Comparison of ENCODE assay signal across 21 mouse cellular contexts in the genomic region with DNA sequence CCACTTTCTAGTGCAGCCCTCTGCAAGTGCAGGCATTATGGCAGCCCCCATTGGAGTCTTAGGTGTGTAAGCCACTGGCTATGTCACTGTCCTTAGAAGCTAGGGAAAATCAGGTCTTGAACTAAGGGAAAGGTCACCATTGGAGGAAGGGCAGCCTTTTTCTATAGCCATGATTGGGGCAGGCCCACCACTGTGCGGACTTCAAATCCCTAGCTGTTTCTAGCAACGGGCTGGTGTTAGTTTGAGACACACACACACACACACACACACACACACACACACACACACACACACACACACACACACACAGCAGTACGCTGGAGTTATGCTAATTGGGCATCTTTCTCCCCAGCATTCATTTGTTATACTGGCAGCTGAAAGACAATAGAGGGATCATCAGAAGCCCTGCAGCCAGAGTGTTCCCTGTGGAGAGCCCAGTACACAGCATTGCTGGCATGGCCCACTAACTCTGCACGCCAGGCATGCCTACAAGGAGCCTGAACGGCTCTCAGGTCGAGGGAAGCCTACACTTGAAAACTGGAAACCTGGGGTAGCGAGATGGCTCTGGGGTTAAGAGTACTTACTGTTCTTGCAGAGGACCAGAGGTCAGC.
DNase-seq lines count a peak whose midpoint lies in the region; ATAC-seq and TF ChIP-seq lines count a peak whose summit lies in the region.
"Had no signal": no experiment of that assay in that cellular context is flagged by ENCODE, and none has a peak within 500 bp of the region (broad histone marks: within the 10 kb centered on the region; RNA-seq: fewer than 3 reads in every experiment).

No protein-coding gene starts in this region.

- H3K9ac ChIP-seq in forebrain, embryonic 11.5 days (ENCODE audit: low read length), result no peak overlapping the region
- H3K9ac ChIP-seq in forebrain, embryonic 15.5 days (replicated peaks), result no peak overlapping the region
- H3K9ac ChIP-seq in hindbrain, embryonic 15.5 days, result no peak overlapping the region
- H3K9ac ChIP-seq in midbrain, postnatal 0 days (replicated peaks; ENCODE audit: low read length, poor library complexity, severe bottlenecking), result no peak overlapping the region
- H3K9ac ChIP-seq: heart, embryonic 12.5 days; intestine, embryonic 15.5 days; kidney, embryonic 15.5 days; limb, embryonic 12.5 days; liver, embryonic 13.5 days had no signal

- no peaks in the 10 kb centered on the region for H3K27me3 ChIP-seq in forebrain, embryonic 11.5 days (ENCODE audit: control insufficient read depth, insufficient read depth, low read length)
- H3K27me3 ChIP-seq in forebrain, embryonic 15.5 days, result no peaks in the 10 kb centered on the region
- no peaks in the 10 kb centered on the region for H3K27me3 ChIP-seq in hindbrain, embryonic 15.5 days
- H3K27me3 ChIP-seq in midbrain, postnatal 0 days (ENCODE audit: insufficient read depth, low read length), result no peaks in the 10 kb centered on the region
- H3K27me3 ChIP-seq: heart, embryonic 12.5 days; intestine, embryonic 15.5 days; kidney, embryonic 15.5 days; limb, embryonic 12.5 days; liver, embryonic 13.5 days had no signal

- no peaks in the 10 kb centered on the region for H3K9me3 ChIP-seq in forebrain, embryonic 11.5 days (ENCODE audit: control insufficient read depth, low read length)
- no peaks in the 10 kb centered on the region for H3K9me3 ChIP-seq in forebrain, embryonic 15.5 days
- H3K9me3 ChIP-seq in hindbrain, embryonic 15.5 days, result no peaks in the 10 kb centered on the region
- no peaks in the 10 kb centered on the region for H3K9me3 ChIP-seq in midbrain, postnatal 0 days (ENCODE audit: low read length)
- H3K9me3 ChIP-seq: heart, embryonic 12.5 days; intestine, embryonic 15.5 days; kidney, embryonic 15.5 days; limb, embryonic 12.5 days; liver, embryonic 13.5 days; megakaryocyte, embryonic 14.5 days had no signal

- ATAC-seq in forebrain, embryonic 11.5 days (replicated peaks; ENCODE audit: low FRiP score), result peak; percentile 74
- peak; percentile 57; the same call in 1 of the 2 replicates for ATAC-seq in forebrain, embryonic 15.5 days (replicated peaks)
- ATAC-seq in hindbrain, embryonic 15.5 days (ENCODE audit: low FRiP score, low read depth), result peak; percentile 67; the same call in 1 of the 2 replicates
- peak; percentile 31; the same call in 1 of the 2 replicates for ATAC-seq in midbrain, postnatal 0 days (ENCODE audit: low FRiP score)
- no peak for ATAC-seq in erythroblast, adult 5-6 weeks (replicated peaks; ENCODE audit: low FRiP score, poor library complexity, severe bottlenecking)
- ATAC-seq: intestine, embryonic 15.5 days; lung, postnatal 0 days had no signal

- H3K27ac ChIP-seq in forebrain, embryonic 11.5 days (ENCODE audit: low read depth, low read length), result peak overlapping the region; percentile 25; the same call in 1 of the 2 replicates
- H3K27ac ChIP-seq in forebrain, embryonic 15.5 days (replicated peaks), result no peak overlapping the region
- 0 out of 2 replicates have a peak overlapping the region, but pooled peaks have one; percentile 31 for H3K27ac ChIP-seq in hindbrain, embryonic 15.5 days (replicated peaks)
- no peak overlapping the region for H3K27ac ChIP-seq in midbrain, postnatal 0 days (ENCODE audit: low read depth, low read length)
- H3K27ac ChIP-seq: intestine, embryonic 15.5 days; kidney, embryonic 15.5 days; limb, embryonic 12.5 days; liver, embryonic 13.5 days had no signal

- H3K4me1 ChIP-seq in forebrain, embryonic 11.5 days (replicated peaks; ENCODE audit: control insufficient read depth, insufficient read depth, low read length), result no peaks in the 10 kb centered on the region; the same call in 1 of the 2 replicates
- 0 out of 2 replicates have a peak, but pooled peaks cover 3% of the 10 kb centered on the region for H3K4me1 ChIP-seq in forebrain, embryonic 15.5 days
- no peaks in the 10 kb centered on the region for H3K4me1 ChIP-seq in hindbrain, embryonic 15.5 days (replicated peaks)
- H3K4me1 ChIP-seq in midbrain, postnatal 0 days (ENCODE audit: insufficient read depth, low read length), result no peaks in the 10 kb centered on the region
- H3K4me1 ChIP-seq: intestine, embryonic 15.5 days; limb, embryonic 12.5 days; liver, embryonic 13.5 days had no signal

- 18% methylated on average over 7 of the region's 7 CpGs for WGBS in forebrain, embryonic 11.5 days
- 14% methylated on average over 7 of the region's 7 CpGs for WGBS in forebrain, embryonic 15.5 days
- WGBS in hindbrain, embryonic 15.5 days, result 17% methylated on average over 7 of the region's 7 CpGs
- WGBS in midbrain, postnatal 0 days, result 19% methylated on average over 7 of the region's 7 CpGs

- DNase-seq in forebrain, embryonic 11.5 days (ENCODE audit: low spot score), result no peak
- no peak for DNase-seq in midbrain, postnatal 0 days (ENCODE audit: low spot score)
- no peak for DNase-seq in adrenal gland, adult 2 months
- DNase-seq in heart, adult 9 months (ENCODE audit: low spot score in 2 of 2), result no peak
- DNase-seq in layer of hippocampus, postnatal 14 days (ENCODE audit: low spot score in 2 of 2), result no peak
- DNase-seq: cerebellum, postnatal 25 days; liver, embryonic 13.5 days; right cerebral cortex, adult 18-20 months; spleen, adult 18-20 months; thymus, adult 18-20 months had no signal

- no peak overlapping the region for H3K4me3 ChIP-seq in forebrain, embryonic 11.5 days (ENCODE audit: low read depth, low read length)
- no peak overlapping the region for H3K4me3 ChIP-seq in forebrain, embryonic 15.5 days
- H3K4me3 ChIP-seq in hindbrain, embryonic 15.5 days, result no peak overlapping the region
- no peak overlapping the region for H3K4me3 ChIP-seq in midbrain, postnatal 0 days (ENCODE audit: low read depth, low read length)
- H3K4me3 ChIP-seq: erythroblast, embryonic 14.5 days; heart, embryonic 12.5 days; intestine, embryonic 15.5 days; kidney, embryonic 15.5 days; limb, embryonic 12.5 days; liver, embryonic 13.5 days; megakaryocyte, embryonic 14.5 days had no signal

- H3K36me3 ChIP-seq in forebrain, embryonic 11.5 days (ENCODE audit: control insufficient read depth, insufficient read depth, low read length), result no peaks in the 10 kb centered on the region
- no peaks in the 10 kb centered on the region for H3K36me3 ChIP-seq in forebrain, embryonic 15.5 days
- H3K36me3 ChIP-seq in hindbrain, embryonic 15.5 days, result no peaks in the 10 kb centered on the region
- H3K36me3 ChIP-seq in midbrain, postnatal 0 days (ENCODE audit: insufficient read depth, low read length), result peaks cover 3% of the 10 kb centered on the region; the same call in 1 of the 2 replicates
- H3K36me3 ChIP-seq: G1E; intestine, embryonic 15.5 days; kidney, embryonic 15.5 days; liver, embryonic 13.5 days had no signal

- TF ChIP-seq CTCF in midbrain, postnatal 0 days (IDR thresholded peaks at IDR 0.05), result no peak

- H3K4me2 ChIP-seq in forebrain, embryonic 11.5 days (ENCODE audit: low read depth, low read length, severe bottlenecking), result no peak overlapping the region
- no peak overlapping the region for H3K4me2 ChIP-seq in forebrain, embryonic 15.5 days (replicated peaks)
- no peak overlapping the region for H3K4me2 ChIP-seq in hindbrain, embryonic 15.5 days
- no peak overlapping the region for H3K4me2 ChIP-seq in midbrain, postnatal 0 days (ENCODE audit: low read depth, low read length, poor library complexity, severe bottlenecking)
- H3K4me2 ChIP-seq: heart, embryonic 12.5 days; intestine, embryonic 15.5 days; kidney, embryonic 15.5 days; limb, embryonic 12.5 days; liver, embryonic 13.5 days had no signal

Comparison
In these comparisons a context has a peak if more than half of its experiments do, and no peak if none do; other contexts are left out.
1. H3K27ac ChIP-seq: peak in forebrain, embryonic 11.5 days (single experiment) and hindbrain, embryonic 15.5 days (single experiment); none in forebrain, embryonic 15.5 days (single experiment) and midbrain, postnatal 0 days (single experiment).